Mouse (Mus musculus): ENCODE data around the gene Mug1. TPM values are rescaled to one million over a fixed set of nuclear protein-coding genes. Genes with fewer than 3 reads are reported as not detected.

Mug1 gene
- 0.26 and 0.43 TPM in 2 replicates for polyA plus RNA-seq (2015; fragmentation: Nextera tagmentation; extraction: Ambion mirVana)

GRCm38 (mm10) chr6:121838271-121838670 lies at the start of gene Mug1:
Gene Mug1, plus strand, starts transcription at chr6:121838541.

Other genes with a start within 250 kb of the Mug1 start
- 19.9 and 65.3 TPM in 2 replicates for gene A2m, start 203.2 kb upstream of the Mug1 start, polyA plus RNA-seq (2015; fragmentation: Nextera tagmentation; extraction: Ambion mirVana)
- gene Gm7298, start 105.6 kb upstream of the Mug1 start, polyA plus RNA-seq (2015; fragmentation: Nextera tagmentation; extraction: Ambion mirVana) = not detected in 2 replicates
- 0.08 TPM in 1 of 2 replicates, not detected in the other for gene Mug2, start 168.2 kb downstream of the Mug1 start, polyA plus RNA-seq (2015; fragmentation: Nextera tagmentation; extraction: Ambion mirVana)